Mouse (Mus musculus): ENCODE results near the gene Rabgap1l. TPM values are rescaled to one million over a fixed set of nuclear protein-coding genes. Genes with fewer than 3 reads are reported as not detected.
"Not testable (repeated sequence)": the region's sequence is repeated elsewhere in the genome, so short reads cannot be mapped to it uniquely, and the experiment has no call there.

The Rabgap1l gene
- polyA plus RNA-seq, 1 experiment from 2014 or later = 17.4 TPM

GRCm38 (mm10) chr1:160681398-160682050 is 111.5 kb downstream of the Rabgap1l start:
- Histone ChIP-seq H3K27me3 (ENCODE audit: control insufficient read depth, insufficient read depth, low read length) (no peaks in the 10 kb centered on the region), H3K4me3 (ENCODE audit: low read depth, low read length) (no peak overlapping the region), H3K27ac (ENCODE audit: low read depth, low read length) (no peak overlapping the region), H3K36me3 (ENCODE audit: control insufficient read depth, insufficient read depth, low read length) (no peaks in the 10 kb centered on the region), H3K9ac (ENCODE audit: low read length) (no peak overlapping the region), H3K4me2 (ENCODE audit: low read depth, low read length, severe bottlenecking) (no peak overlapping the region), H3K4me1 (replicated peaks; ENCODE audit: control insufficient read depth, insufficient read depth, low read length) (no peaks in the 10 kb centered on the region), H3K9me3 (ENCODE audit: control insufficient read depth, low read length) (no peaks in the 10 kb centered on the region)
- 94% methylated on average over 3 of the region's 3 CpGs for WGBS
- DNase-seq (ENCODE audit: low spot score) (no peak), ATAC-seq (replicated peaks; ENCODE audit: low FRiP score) (no peak)

GRCm38 (mm10) chr1:160674763-160675162 is 118.2 kb downstream of the Rabgap1l start:
- DNase-seq (ENCODE audit: low spot score) = no peak
- no peaks in the 10 kb centered on the region for H3K27me3 ChIP-seq (ENCODE audit: control insufficient read depth, insufficient read depth, low read length)
- 74% methylated on average over 2 of the region's 2 CpGs for WGBS
- no peak overlapping the region for H3K27ac ChIP-seq (ENCODE audit: low read depth, low read length)
- H3K9ac ChIP-seq (ENCODE audit: low read length) = no peak overlapping the region
- no peak for ATAC-seq (replicated peaks; ENCODE audit: low FRiP score)
- H3K36me3 ChIP-seq (ENCODE audit: control insufficient read depth, insufficient read depth, low read length) = no peaks in the 10 kb centered on the region
- no peaks in the 10 kb centered on the region for H3K9me3 ChIP-seq (ENCODE audit: control insufficient read depth, low read length)
- no peak overlapping the region for H3K4me3 ChIP-seq (ENCODE audit: low read depth, low read length)
- H3K4me2 ChIP-seq (ENCODE audit: low read depth, low read length, severe bottlenecking) = no peak overlapping the region
- no peaks in the 10 kb centered on the region for H3K4me1 ChIP-seq (replicated peaks; ENCODE audit: control insufficient read depth, insufficient read depth, low read length)

GRCm38 (mm10) chr1:160672088-160672814 is 120.8 kb downstream of the Rabgap1l start:
- DNase-seq (ENCODE audit: low spot score) = no peak
- H3K4me3 ChIP-seq (ENCODE audit: low read depth, low read length) = no peak overlapping the region

GRCm38 (mm10) chr1:160655806-160656470 is 137.1 kb downstream of the Rabgap1l start:
- Histone ChIP-seq H3K36me3 (ENCODE audit: control insufficient read depth, insufficient read depth, low read length) (no peaks in the 10 kb centered on the region), H3K27me3 (ENCODE audit: control insufficient read depth, insufficient read depth, low read length) (no peaks in the 10 kb centered on the region), H3K4me3 (ENCODE audit: low read depth, low read length) (no peak overlapping the region), H3K4me1 (replicated peaks; ENCODE audit: control insufficient read depth, insufficient read depth, low read length) (no peaks in the 10 kb centered on the region), H3K9ac (ENCODE audit: low read length) (no peak overlapping the region), H3K27ac (ENCODE audit: low read depth, low read length) (no peak overlapping the region), H3K9me3 (ENCODE audit: control insufficient read depth, low read length) (no peaks in the 10 kb centered on the region), H3K4me2 (ENCODE audit: low read depth, low read length, severe bottlenecking) (no peak overlapping the region)
- 82% methylated on average over 2 of the region's 2 CpGs for WGBS
- DNase-seq (ENCODE audit: low spot score) = no peak
- ATAC-seq (replicated peaks; ENCODE audit: low FRiP score) = no peak

More at GRCm38 (mm10) chr1:160672088-160672814, 120.8 kb downstream of the Rabgap1l start:
- ATAC-seq (replicated peaks; ENCODE audit: low FRiP score) = no peak
- Histone ChIP-seq H3K9me3 (ENCODE audit: control insufficient read depth, low read length) (no peaks in the 10 kb centered on the region), H3K9ac (ENCODE audit: low read length) (no peak overlapping the region), H3K4me1 (replicated peaks; ENCODE audit: control insufficient read depth, insufficient read depth, low read length) (no peaks in the 10 kb centered on the region), H3K36me3 (ENCODE audit: control insufficient read depth, insufficient read depth, low read length) (no peaks in the 10 kb centered on the region), H3K27ac (ENCODE audit: low read depth, low read length) (no peak overlapping the region), H3K27me3 (ENCODE audit: control insufficient read depth, insufficient read depth, low read length) (no peaks in the 10 kb centered on the region), H3K4me2 (ENCODE audit: low read depth, low read length, severe bottlenecking) (no peak overlapping the region)
- 83% methylated on average over 3 of the region's 3 CpGs for WGBS

GRCm38 (mm10) chr1:160651691-160652090 is 141.3 kb downstream of the Rabgap1l start:
- Histone ChIP-seq H3K27ac (ENCODE audit: low read depth, low read length) (no peak overlapping the region), H3K4me2 (ENCODE audit: low read depth, low read length, severe bottlenecking) (no peak overlapping the region), H3K9me3 (ENCODE audit: control insufficient read depth, low read length) (no peaks in the 10 kb centered on the region), H3K9ac (ENCODE audit: low read length) (no peak overlapping the region), H3K27me3 (ENCODE audit: control insufficient read depth, insufficient read depth, low read length) (no peaks in the 10 kb centered on the region), H3K4me3 (ENCODE audit: low read depth, low read length) (no peak overlapping the region), H3K4me1 (replicated peaks; ENCODE audit: control insufficient read depth, insufficient read depth, low read length) (no peaks in the 10 kb centered on the region), H3K36me3 (ENCODE audit: control insufficient read depth, insufficient read depth, low read length) (no peaks in the 10 kb centered on the region)
- 52% methylated on average over 3 of the region's 3 CpGs for WGBS
- DNase-seq (ENCODE audit: low spot score) = no peak
- ATAC-seq (replicated peaks; ENCODE audit: low FRiP score) = no peak

GRCm38 (mm10) chr1:160645416-160645815 is 147.6 kb downstream of the Rabgap1l start:
- Histone ChIP-seq H3K4me3 (ENCODE audit: low read depth, low read length) (no peak overlapping the region), H3K27me3 (ENCODE audit: control insufficient read depth, insufficient read depth, low read length) (no peaks in the 10 kb centered on the region), H3K4me2 (ENCODE audit: low read depth, low read length, severe bottlenecking) (no peak overlapping the region), H3K36me3 (ENCODE audit: control insufficient read depth, insufficient read depth, low read length) (no peaks in the 10 kb centered on the region), H3K27ac (ENCODE audit: low read depth, low read length) (no peak overlapping the region), H3K9me3 (ENCODE audit: control insufficient read depth, low read length) (no peaks in the 10 kb centered on the region), H3K4me1 (replicated peaks; ENCODE audit: control insufficient read depth, insufficient read depth, low read length) (no peaks in the 10 kb centered on the region), H3K9ac (ENCODE audit: low read length) (no peak overlapping the region)
- ATAC-seq (replicated peaks; ENCODE audit: low FRiP score) (no peak), DNase-seq (ENCODE audit: low spot score) (no peak)
- WGBS = 91% methylated on average over 3 of the region's 3 CpGs

- 93% methylated on average over 12 of the region's 12 CpGs for WGBS
- Histone ChIP-seq H3K4me1 (replicated peaks; ENCODE audit: control insufficient read depth, insufficient read depth, low read length) (no peaks in the 10 kb centered on the region), H3K27me3 (ENCODE audit: control insufficient read depth, insufficient read depth, low read length) (no peaks in the 10 kb centered on the region), H3K36me3 (ENCODE audit: control insufficient read depth, insufficient read depth, low read length) (no peaks in the 10 kb centered on the region), H3K9ac (ENCODE audit: low read length) (no peak overlapping the region), H3K4me2 (ENCODE audit: low read depth, low read length, severe bottlenecking) (no peak overlapping the region), H3K9me3 (ENCODE audit: control insufficient read depth, low read length) (no peaks in the 10 kb centered on the region), H3K4me3 (ENCODE audit: low read depth, low read length) (no peak overlapping the region), H3K27ac (ENCODE audit: low read depth, low read length) (no peak overlapping the region)
- no peak for DNase-seq (ENCODE audit: low spot score)
- no peak for ATAC-seq (replicated peaks; ENCODE audit: low FRiP score)
Observed at GRCm38 (mm10) chr1:160628213-160628932, 164.6 kb downstream of the Rabgap1l start.

- not testable (repeated sequence) for H3K9ac ChIP-seq (ENCODE audit: low read length); H3K4me1 ChIP-seq (replicated peaks; ENCODE audit: control insufficient read depth, insufficient read depth, low read length); H3K4me2 ChIP-seq (ENCODE audit: low read depth, low read length, severe bottlenecking); H3K27me3 ChIP-seq (ENCODE audit: control insufficient read depth, insufficient read depth, low read length); H3K27ac ChIP-seq (ENCODE audit: low read depth, low read length); H3K4me3 ChIP-seq (ENCODE audit: low read depth, low read length); H3K9me3 ChIP-seq (ENCODE audit: control insufficient read depth, low read length); ATAC-seq (replicated peaks; ENCODE audit: low FRiP score); H3K36me3 ChIP-seq (ENCODE audit: control insufficient read depth, insufficient read depth, low read length); DNase-seq (ENCODE audit: low spot score)
- 73% methylated on average over 4 of the region's 4 CpGs for WGBS
Observed at GRCm38 (mm10) chr1:160624354-160625120, 168.5 kb downstream of the Rabgap1l start.

Measured in forebrain, embryonic 11.5 days (tissue).